ENCODE assay signal across 8 mouse cellular contexts in the genomic region with DNA sequence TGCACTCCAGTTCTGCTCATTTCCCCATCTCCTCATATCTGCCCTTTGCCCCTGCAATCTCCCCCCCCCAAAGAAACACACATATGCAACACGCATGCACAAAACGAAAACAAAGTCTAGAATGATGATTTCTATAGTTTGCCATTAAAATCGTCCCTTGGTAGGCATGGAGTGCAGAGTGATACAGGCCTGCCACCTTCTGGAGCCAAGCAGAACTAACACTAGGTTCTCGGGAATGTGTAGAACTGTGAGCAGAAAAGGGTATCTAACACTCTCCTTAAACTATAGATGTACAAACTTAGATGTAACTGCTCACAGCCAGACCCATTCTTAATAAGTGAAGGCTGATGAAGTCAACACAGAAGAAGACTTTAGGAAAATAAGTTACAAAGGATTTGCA. TPM values are rescaled to one million over a fixed set of nuclear protein-coding genes. Genes with fewer than 3 reads are reported as not detected.
DNase-seq lines count a peak whose midpoint lies in the region; ATAC-seq and TF ChIP-seq lines count a peak whose summit lies in the region.

No protein-coding gene starts in this region.

- WGBS in lung, adult 2 months: 7% methylated on average over 4 of the region's 4 CpGs
- WGBS in kidney, embryonic 15.5 days: 15% methylated on average over 4 of the region's 4 CpGs
- WGBS in midbrain, embryonic 16.5 days: 17% methylated on average over 4 of the region's 4 CpGs

- no peak overlapping the region for H3K4me3 ChIP-seq in lung, adult 2 months (replicated peaks; ENCODE audit: extremely low read depth, low read depth, low read length)
- no peak overlapping the region for H3K4me3 ChIP-seq in kidney, embryonic 15.5 days (replicated peaks)
- H3K4me3 ChIP-seq in midbrain, embryonic 16.5 days (ENCODE audit: low read depth, low read length): no peak overlapping the region

- peak; percentile 64; the same call in 1 of the 2 replicates for ATAC-seq in kidney, embryonic 15.5 days (replicated peaks; ENCODE audit: low FRiP score)
- peak; percentile 88 for ATAC-seq in midbrain, embryonic 16.5 days

- no peak overlapping the region for H3K9ac ChIP-seq in kidney, embryonic 15.5 days
- no peak overlapping the region for H3K9ac ChIP-seq in midbrain, embryonic 16.5 days (ENCODE audit: low read depth, low read length)

- no peak overlapping the region for H3K4me2 ChIP-seq in kidney, embryonic 15.5 days
- no peak overlapping the region for H3K4me2 ChIP-seq in midbrain, embryonic 16.5 days (ENCODE audit: low read length)

- no peaks in the 10 kb centered on the region for H3K4me1 ChIP-seq in lung, adult 2 months (ENCODE audit: control insufficient read depth, insufficient read depth, low read length)
- no peaks in the 10 kb centered on the region for H3K4me1 ChIP-seq in kidney, embryonic 15.5 days
- no peaks in the 10 kb centered on the region for H3K4me1 ChIP-seq in midbrain, embryonic 16.5 days (ENCODE audit: control insufficient read depth, insufficient read depth, low read length)

- H3K36me3 ChIP-seq in kidney, embryonic 15.5 days: no peaks in the 10 kb centered on the region
- H3K36me3 ChIP-seq in midbrain, embryonic 16.5 days (ENCODE audit: control insufficient read depth, insufficient read depth, low read length): no peaks in the 10 kb centered on the region

- no peaks in the 10 kb centered on the region for H3K9me3 ChIP-seq in kidney, embryonic 15.5 days (replicated peaks)
- no peaks in the 10 kb centered on the region for H3K9me3 ChIP-seq in midbrain, embryonic 16.5 days (replicated peaks; ENCODE audit: control insufficient read depth, low read length, poor library complexity, severe bottlenecking)

- no peak for TF ChIP-seq POLR2A in lung, adult 2 months (IDR thresholded peaks at IDR 0.05; ENCODE audit: borderline replicate concordance, extremely low read depth, low read depth, low read length)

- TF ChIP-seq CTCF in lung, adult 2 months (IDR thresholded peaks at IDR 0.05; ENCODE audit: insufficient read depth, low read length): peak; percentile 62

- DNase-seq in cerebellum, adult 18-20 months: peak; percentile 46 to 47
- no peak for DNase-seq in cerebellum, adult 11 months
- DNase-seq in lung, adult 2 months: no peak
- no peak for DNase-seq in lung, adult 18-20 months
- peak; percentile 45 to 52 for DNase-seq in cerebellum, postnatal 36 days
- DNase-seq in ovary, postnatal 10 days (ENCODE audit: low spot score): no peak

- no peaks in the 10 kb centered on the region for H3K27me3 ChIP-seq in kidney, embryonic 15.5 days
- H3K27me3 ChIP-seq in midbrain, embryonic 16.5 days (ENCODE audit: control insufficient read depth, insufficient read depth, low read depth, low read length): no peaks in the 10 kb centered on the region

- H3K27ac ChIP-seq in kidney, embryonic 15.5 days: no peak overlapping the region
- H3K27ac ChIP-seq in midbrain, embryonic 16.5 days (ENCODE audit: low read length): no peak overlapping the region

RNA-seq across cellular contexts. Expression of a gene that starts 23.6 kb away (rescaled TPM):
- 0.07 and 0.15 TPM in 2 replicates for polyA plus RNA-seq in lung, adult 2 months (2012; rRNA removed)
- polyA plus RNA-seq in kidney, embryonic 15.5 days (2015; fragmentation: Nextera tagmentation; extraction: Ambion mirVana): 0.21 and 0.31 TPM in 2 replicates
- 10.4 and 11.0 TPM in 2 replicates for polyA plus RNA-seq in midbrain, embryonic 16.5 days (2015; fragmentation: Nextera tagmentation; extraction: Ambion mirVana)

Comparison
In these comparisons a context has a peak if more than half of its experiments do, and no peak if none do; other contexts are left out.
1. DNase-seq: peak in cerebellum, adult 18-20 months (2 of 2) and cerebellum, postnatal 36 days (2 of 2); none in cerebellum, adult 11 months (single experiment), lung, adult 2 months (single experiment), lung, adult 18-20 months (0 of 2) and ovary, postnatal 10 days (single experiment).